Mouse (Mus musculus) B cell, adult 2 months (primary cell): Measurements from ENCODE around the gene Gm49392.
"Not testable (repeated sequence)": the region's sequence is repeated elsewhere in the genome, so short reads cannot be mapped to it uniquely, and the experiment has no call there.

ENCODE experiments used
- DNase-seq, 2 experiments: peaks; one replicate each; pipeline ENCODE4 v3.0.0; 2022

Gm49392 gene

DNA sequence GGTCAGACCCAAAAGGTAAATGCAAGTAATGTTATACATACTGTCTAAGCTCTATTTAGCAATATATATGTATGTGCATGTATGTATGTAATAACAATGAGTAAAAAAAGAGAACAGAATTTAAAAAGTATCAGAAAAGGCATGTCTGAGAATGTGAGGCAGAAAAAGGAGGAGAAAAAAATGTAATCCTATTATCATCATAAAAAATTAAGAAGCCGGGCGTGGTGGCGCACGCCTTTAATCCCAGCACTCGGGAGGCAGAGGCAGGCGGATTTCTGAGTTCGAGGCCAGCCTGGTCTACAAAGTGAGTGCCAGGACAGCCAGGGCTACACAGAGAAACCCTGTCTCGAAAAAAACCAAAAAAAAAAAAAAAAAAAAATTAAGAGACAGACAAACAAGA lies at the start of gene Gm49392:
Gene Gm49392, minus strand, starts transcription at position 101 of the 400 bp plus-strand sequence.
- not testable (repeated sequence) for DNase-seq

DNA sequence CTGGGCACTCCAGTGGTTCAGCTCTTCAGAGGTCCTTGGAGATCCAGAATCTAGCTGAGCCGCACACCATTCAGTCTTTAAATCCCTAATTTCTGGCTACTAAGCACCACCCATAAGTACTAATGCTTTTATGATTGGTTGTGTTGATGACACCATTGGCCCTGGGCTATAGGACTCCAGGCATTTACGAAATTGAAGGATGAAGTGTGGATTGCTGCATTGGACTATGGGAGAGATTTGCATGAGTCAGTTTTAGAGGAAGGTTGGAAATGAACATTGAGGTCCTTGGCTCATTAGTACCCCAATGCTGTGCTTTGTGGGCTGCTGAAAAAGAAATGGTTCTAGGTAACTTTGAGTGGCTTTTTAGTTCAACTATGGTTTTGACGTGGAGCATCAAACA lies 45.2 kb upstream of the Gm49392 start, which contains the start of gene Tpbpa:
Gene Tpbpa, minus strand, starts transcription at position 101 of the 400 bp plus-strand sequence.
- DNase-seq: not testable (repeated sequence)

- DNase-seq: no peak
Measured at GRCm38 (mm10) chr13:60936500-60936901, 39.8 kb upstream of the Gm49392 start, which contains the start of the genes Gm49391 and Ctla2a. TSS of gene Gm49391 (minus strand) at chr13:60936571. TSS of gene Ctla2a (minus strand) at chr13:60936625.

DNA sequence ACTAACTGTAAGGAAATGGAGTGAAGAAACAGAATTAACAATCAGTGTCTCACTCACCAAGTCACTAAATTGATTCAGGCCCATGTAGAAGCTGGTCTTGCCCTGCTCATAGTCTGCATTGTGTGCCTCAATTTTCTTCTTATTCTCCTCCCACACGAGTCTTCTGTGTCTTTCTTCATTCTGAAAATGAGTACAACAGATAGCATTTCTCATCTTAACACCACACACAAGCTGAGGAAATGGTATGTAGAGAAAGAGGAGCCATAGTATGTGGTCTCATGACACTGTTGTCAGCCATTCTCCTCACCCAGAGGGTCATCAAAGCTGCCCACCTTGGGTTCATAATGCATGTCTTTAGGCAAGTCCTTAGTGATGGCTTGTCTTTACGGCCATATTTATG lies 38.8 kb upstream of the Gm49392 start, which contains the start of gene Gm49393:
Gene Gm49393, minus strand, starts transcription at position 101 of the 400 bp plus-strand sequence.
- not testable (repeated sequence) for DNase-seq

DNA sequence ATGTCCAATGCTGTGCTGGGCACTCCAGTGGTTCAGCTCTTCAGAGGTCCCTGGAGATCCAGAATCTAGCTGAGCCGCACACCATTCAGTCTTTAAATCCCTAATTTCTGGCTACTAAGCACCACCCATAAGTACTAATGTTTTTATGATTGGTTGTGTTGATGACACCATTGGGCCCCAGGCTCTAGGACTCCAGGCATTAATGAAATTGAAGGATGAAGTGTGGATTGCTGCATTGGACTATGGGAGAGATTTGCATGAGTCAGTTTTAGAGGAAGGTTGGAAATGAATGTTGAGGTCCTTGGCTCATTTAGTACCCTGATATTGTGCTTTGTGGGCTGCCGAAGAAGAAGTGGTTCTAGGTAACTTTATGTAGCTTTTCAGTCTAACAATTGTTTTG lies 8.1 kb upstream of the Gm49392 start, which contains the start of gene Tpbpb:
Gene Tpbpb, minus strand, starts transcription at position 101 of the 400 bp plus-strand sequence.
- not testable (repeated sequence) for DNase-seq

DNA sequence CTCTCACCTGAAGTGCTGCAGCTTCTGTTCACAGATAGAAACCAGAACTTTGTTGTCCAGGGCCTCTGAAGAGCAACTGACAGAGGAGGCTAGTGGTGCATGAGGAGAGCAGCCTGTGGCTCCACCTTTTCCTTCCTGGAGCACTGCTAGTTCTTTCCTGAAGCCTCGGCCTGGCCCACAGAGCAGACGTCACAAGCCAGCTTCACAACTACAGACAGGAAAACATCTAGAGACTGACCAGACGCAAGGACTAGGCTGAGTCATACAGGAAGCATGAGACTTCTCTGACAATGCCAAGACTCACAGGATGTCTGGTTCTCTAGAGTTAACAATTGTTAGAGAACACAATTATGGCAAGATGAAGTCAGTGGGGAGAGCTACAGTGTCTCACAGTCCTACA lies 634 bp upstream of the Gm49392 start, which contains the start of gene Ctla2b:
Gene Ctla2b, minus strand, starts transcription at position 120 of the 400 bp plus-strand sequence.
- DNase-seq: no peak

DNA sequence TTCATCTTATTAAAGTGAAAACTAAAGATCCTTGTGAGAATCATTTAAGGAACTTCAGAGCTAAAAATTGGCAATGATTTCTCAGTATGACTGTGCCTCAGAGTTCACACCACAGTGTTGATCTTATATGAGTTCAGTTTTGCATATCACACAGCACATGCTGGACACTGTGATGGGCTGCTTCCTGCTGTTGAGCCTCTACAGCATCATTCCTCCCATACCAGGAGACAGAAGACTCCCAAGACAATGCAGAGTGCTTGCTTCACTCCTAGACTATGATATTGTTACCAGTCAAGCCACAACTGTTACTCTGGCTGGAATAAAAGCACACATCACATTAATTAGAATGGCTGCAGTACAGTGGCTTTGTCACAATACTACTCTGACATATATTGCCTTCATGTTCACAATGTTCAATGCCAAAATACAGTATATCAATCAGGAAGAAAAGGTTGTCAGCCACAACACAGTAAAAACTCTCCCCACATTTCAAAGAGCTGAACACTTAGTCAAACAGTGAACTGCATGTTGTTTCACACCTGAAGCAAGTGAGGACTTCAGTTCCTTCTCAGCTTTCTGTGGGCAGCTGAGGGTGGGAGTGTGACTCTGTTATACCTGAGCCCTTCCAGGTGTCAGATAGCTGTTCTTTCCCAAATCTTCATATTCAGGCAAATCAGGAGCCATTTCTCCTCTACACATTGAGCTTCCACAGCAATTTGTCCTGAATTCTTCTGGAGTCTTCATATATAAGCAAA lies 1.1 kb downstream of the Gm49392 start:
- DNase-seq: no peak

- no peak for DNase-seq
Measured at GRCm38 (mm10) chr13:60892301-60892700, 4.4 kb downstream of the Gm49392 start.

- no peak for DNase-seq
Measured at GRCm38 (mm10) chr13:60864281-60864680, 32.4 kb downstream of the Gm49392 start, which contains the start of gene 4930486L24Rik. TSS of gene 4930486L24Rik (minus strand) at chr13:60864475.

DNA sequence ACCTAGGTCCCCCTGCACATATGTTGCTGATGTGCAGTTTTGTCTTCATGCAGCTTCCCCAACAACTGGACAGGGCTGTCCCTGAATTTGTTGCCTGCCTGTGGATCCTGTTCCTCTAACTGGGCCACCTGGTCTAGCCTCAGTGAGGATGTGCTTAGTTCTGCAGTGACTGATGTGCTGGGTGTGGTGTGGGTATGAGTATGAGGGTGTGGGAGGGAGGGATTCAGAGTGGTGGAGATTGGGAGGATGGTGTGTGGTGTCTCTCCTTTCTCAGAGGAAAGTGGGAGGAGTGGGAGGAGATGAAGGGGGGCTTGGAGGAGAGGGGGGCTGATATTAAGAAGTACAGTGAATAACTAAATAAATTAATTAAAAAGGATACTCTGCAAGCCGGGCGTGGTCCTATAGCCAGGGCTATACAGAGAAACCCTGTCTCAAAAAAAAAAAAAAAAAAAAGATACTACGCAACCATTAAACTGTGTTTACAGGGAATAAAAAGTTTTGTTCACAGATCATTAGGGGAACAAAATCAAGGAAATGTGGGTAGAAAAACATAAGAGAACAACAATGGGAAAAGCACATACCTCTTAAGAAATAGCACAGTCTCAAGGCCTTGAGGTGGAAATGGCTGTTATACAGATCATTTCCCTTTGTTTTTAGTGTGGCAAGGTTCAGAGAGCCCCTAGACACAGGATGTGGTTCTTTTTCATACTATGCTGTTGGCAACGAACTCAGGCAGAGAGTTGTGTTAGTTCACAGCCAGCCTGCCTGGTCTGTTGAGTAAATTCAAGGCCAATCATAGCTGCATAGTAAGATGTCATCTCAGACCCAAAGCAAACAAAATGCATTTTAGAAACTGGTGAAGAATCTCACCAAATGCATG lies 48.2 kb downstream of the Gm49392 start:
- DNase-seq: no peak

DNA sequence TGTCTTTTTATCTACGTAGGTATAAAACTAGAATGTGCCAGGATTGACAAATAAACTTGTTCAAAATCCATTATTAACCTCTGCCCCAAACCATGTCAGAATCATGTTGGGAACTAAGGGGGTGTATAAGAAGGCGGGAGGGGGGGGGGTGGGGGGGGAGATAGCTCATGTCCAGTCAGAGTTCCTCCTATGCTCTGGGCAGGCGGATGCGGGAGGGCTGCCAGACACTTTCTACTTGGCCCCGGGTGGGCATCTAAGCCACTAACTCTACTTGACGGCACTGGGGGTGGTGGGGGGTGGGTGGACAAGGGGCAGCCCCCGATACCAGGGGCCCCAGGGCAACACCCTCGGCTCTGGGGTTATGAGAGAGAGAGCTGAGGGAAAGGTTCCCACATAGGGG lies 53.5 kb downstream of the Gm49392 start:
- no peak for DNase-seq

- no peak for DNase-seq
Measured at GRCm38 (mm10) chr13:60842703-60843102, 54.0 kb downstream of the Gm49392 start.

DNA sequence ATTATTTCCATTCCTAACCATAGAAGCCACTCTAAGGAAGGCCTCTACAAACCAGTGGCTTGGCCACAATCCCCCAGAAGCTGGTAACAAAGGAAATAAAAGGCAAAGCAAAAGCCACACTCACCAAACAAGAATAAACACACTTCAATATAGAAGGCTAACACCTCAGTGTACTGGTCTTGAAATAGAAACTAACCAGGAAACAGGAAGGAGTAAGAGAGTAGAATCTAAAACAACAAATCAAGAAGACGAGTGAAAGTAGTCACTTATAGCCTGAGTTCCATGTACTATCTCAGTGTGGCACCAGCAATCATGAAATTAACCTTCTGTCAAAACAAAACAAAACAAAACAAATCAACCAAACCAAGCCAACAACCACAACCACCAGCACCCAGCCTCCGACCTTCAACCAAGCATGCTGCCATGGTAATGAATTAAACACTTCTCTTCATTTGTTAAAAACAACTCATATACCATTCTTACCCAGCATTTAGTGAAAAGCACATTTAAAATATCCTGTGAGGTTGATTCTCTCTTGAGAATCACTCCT lies 57.3 kb downstream of the Gm49392 start:
- no peak for DNase-seq

GRCm38 (mm10) chr13:60826052-60826451 lies 70.6 kb downstream of the Gm49392 start:
- DNase-seq: no peak

DNA sequence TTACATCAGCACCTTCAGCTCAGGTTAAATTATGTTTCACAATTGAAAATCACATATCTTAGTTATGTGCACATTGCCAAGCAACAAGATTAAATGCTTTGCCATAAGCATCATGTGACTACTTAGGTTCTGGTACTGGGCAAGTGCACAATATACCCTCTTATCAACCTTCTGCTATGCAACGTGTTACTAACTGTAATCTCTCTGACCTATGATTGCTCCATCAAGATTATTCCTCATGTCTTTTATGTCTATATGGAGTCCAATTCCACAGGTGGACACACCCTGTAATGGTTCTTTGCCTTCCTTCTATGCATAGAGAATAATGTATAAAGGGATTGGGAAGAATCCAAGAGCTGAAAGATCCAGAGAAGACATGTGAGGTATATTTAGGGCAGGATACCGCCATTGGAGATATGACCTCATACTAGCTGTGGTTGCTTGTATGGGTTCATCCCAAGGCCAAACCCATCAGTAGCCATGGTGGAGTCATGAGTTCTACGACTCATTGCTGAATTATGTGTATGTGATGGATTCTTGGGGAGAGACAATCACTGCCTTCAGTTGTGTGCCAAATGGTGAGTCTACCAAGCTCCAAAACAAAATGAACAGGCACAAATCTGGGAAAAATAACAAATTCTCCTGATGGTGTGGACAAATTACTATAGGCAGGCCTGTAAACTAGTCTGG lies 76.1 kb downstream of the Gm49392 start:
- DNase-seq: no peak

DNA sequence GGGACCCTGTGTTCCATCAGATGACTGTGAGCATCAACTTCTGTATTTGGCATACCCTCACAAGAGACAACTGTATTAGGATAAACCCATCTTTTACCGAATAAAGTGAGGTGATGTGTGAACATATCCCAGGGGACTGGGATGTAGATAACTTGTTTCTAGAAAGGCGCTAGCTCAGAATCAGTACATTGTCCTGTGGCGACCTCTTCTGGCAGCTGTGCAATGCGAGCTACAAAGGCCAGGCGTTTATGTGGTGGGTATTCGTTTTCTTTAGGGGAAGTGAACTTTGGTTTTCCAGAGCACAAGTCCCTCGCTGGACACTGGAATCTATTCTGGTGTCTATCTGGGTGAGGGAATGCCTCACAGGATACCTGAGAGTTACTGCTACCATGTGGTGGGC lies 77.2 kb downstream of the Gm49392 start:
- DNase-seq: no peak

- DNase-seq: no peak
Measured at GRCm38 (mm10) chr13:60813722-60814121, 83.0 kb downstream of the Gm49392 start.

DNA sequence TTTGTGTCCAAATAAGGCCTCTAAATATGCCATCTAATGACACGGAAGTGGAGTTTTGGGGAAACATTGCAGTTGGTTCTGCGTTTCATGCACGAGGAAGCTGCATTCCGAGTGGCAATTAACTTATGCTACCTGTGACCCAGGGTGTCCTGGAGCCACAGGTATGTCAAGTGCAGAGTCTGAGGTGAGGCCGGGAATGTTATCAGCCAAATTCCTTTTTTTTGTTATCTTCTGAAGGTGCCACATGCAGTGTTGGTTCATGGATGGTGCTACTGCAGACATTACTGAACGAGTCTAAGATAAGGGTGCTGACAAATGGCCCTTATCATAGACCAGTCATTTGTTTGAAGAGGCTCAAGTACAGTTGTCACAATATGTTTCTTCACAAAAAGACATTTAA lies 83.9 kb downstream of the Gm49392 start:
- no peak for DNase-seq

GRCm38 (mm10) chr13:60809690-60810089 lies 87.0 kb downstream of the Gm49392 start:
- no peak for DNase-seq

- DNase-seq: no peak
Measured at GRCm38 (mm10) chr13:60802749-60803148, 93.9 kb downstream of the Gm49392 start, which contains the start of gene Ctsll3. TSS of gene Ctsll3 (minus strand) at chr13:60802849.
